Mouse (Mus musculus) MEL-GATA-1-ER (cell line): ENCODE data around the gene Itih3.

ENCODE experiments used
- DNase-seq: peaks from one replicate; pipeline ENCODE4 v3.0.0-alpha.2; 2012; ENCODE audit warnings: low read depth; ENCODE audit errors: extremely low read depth

The Itih3 gene

GRCm38 (mm10) chr14:30862368-30862767, 61.2 kb downstream of the Itih3 start:
- DNase-seq, result no peak

DNA sequence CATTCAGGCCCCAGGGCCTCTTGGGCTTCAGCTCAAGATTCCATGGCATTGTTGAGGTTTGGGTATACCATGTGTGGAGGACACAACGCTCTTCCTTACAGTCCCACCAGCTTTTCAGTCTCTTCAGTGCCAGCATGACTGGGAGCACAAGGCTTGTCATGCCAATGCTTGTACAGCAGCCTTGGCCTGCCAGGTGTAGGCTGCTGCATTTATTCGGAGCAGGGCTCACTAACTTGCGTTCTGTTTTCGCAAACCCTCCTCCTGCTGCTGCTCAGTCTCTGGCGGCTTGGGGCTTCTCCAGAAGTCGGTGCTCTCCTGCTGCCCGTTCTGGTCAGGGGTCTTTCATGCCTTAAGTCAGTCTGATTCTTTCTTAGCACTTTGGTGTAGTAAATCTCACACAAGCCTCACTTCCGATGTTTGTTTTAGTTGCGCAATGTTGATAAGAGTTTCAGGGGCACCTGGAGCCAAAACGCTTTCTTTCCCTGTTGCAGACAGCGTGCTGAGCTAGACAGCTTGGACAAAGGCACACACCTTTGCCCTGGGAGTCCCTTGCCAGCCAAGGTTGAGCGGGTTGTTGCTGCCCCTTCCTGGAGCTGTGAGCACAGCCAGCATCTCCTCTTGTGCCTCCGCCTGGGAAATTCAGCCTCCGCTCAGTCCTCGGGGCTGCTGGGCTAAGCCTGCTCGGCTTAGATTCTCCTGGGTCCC, 62.0 kb downstream of the Itih3 start:
- no peak for DNase-seq
